Mouse (Mus musculus) hindbrain, embryonic 16.5 days (tissue): Measurements from ENCODE around the gene Kif14. TPM values are rescaled to one million over a fixed set of nuclear protein-coding genes. Genes with fewer than 3 reads are reported as not detected.
"Not testable (repeated sequence)": the region's sequence is repeated elsewhere in the genome, so short reads cannot be mapped to it uniquely, and the experiment has no call there.

Experiments used
- ATAC-seq: fragments of 200-750 bp; cut with Nextera tagmentation; 2 replicates; pipeline ENCODE4 v1.8.0; 2017; ENCODE audit warnings: moderate TSS enrichment, moderate library complexity
- H3K27ac ChIP-seq: fragments of 300-500 bp; sonication (generic); 2 replicates; pipeline ENCODE4 v1.5.1; 2014; ENCODE audit warnings: low read depth, mild to moderate bottlenecking, control low read depth, low read length, moderate library complexity
- H3K27me3 ChIP-seq: fragments of 300-500 bp; sonication (generic); replicated peaks from 2 replicates; pipeline ENCODE4 v1.6.1; 2014; ENCODE audit warnings: low read length; ENCODE audit not compliant: control insufficient read depth, insufficient read depth
- H3K36me3 ChIP-seq: fragments of 300-500 bp; sonication (generic); 2 replicates; pipeline ENCODE4 v1.6.1; 2014; ENCODE audit warnings: mild to moderate bottlenecking, low read length, moderate library complexity, mixed read lengths; ENCODE audit not compliant: control insufficient read depth, insufficient read depth
- H3K4me1 ChIP-seq: fragments of 300-500 bp; sonication (generic); 2 replicates; pipeline ENCODE4 v1.6.1; 2014; ENCODE audit warnings: low read depth, low read length; ENCODE audit not compliant: control insufficient read depth, insufficient read depth
- H3K4me2 ChIP-seq: fragments of 300-500 bp; sonication (generic); 2 replicates; pipeline ENCODE4 v1.6.1; 2014; ENCODE audit warnings: mild to moderate bottlenecking, low read length, control low read depth, moderate library complexity
- H3K4me3 ChIP-seq: fragments of 300-500 bp; sonication (generic); 2 replicates; pipeline ENCODE4 v1.5.1; 2014; ENCODE audit warnings: mild to moderate bottlenecking, low read length, control low read depth, moderate library complexity
- H3K9ac ChIP-seq: fragments of 300-500 bp; sonication (generic); 2 replicates; pipeline ENCODE4 v1.6.1; 2014; ENCODE audit warnings: low read depth, mild to moderate bottlenecking, control low read depth, low read length, moderate library complexity
- H3K9me3 ChIP-seq: fragments of 300-500 bp; sonication (generic); 2 replicates; pipeline ENCODE4 v1.6.1; 2014; ENCODE audit warnings: mild to moderate bottlenecking, low read length, moderate library complexity; ENCODE audit not compliant: control insufficient read depth
- WGBS: fragments of 180-500 bp; shearing (Covaris S2); extraction: QIAGEN DNeasy Blood & Tissue Kit; methylation state at CpG from one replicate; pipeline ENCODE4 v1.1.7; 2014; 5-methylcytosine and 5-hydroxymethylcytosine counted together
- polyA plus RNA-seq: library from polyadenylated mRNA; unstranded; fragments of >200 nt; fragmentation: Nextera tagmentation; extraction: Ambion mirVana; gene quantifications from 2 replicates; pipeline ENCODE4 v1.2.1, GENCODE M21; 2015

The Kif14 gene
- polyA plus RNA-seq, 1 experiment from 2014 or later, result 0.74 TPM

DNA sequence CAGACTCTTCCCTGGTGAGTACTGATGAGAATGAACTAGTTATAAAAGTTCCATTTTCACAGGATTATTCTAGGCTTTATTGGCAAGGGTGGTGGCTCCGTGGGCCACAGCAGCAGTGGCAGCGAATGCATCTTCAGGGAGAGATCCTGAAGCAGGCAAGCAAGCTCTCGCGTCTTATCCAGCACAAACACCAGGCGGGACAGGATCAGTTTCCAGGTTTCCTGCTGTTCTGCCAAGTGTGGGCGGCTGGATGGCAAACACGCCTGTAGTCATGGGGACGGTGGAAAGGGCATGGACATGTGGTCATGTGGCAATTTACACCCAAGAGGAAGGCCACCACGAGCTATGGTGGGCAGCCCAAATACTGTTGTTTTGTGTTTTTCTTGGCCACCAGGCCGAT lies 3.7 kb upstream of the Kif14 start:
- Histone ChIP-seq H3K27ac (no peak overlapping the region), H3K9me3 (no peaks in the 10 kb centered on the region), H3K4me1 (peaks cover 5% of the 10 kb centered on the region), H3K27me3 (no peaks in the 10 kb centered on the region), H3K9ac (no peak overlapping the region), H3K36me3 (no peaks in the 10 kb centered on the region), H3K4me2 (no peak overlapping the region), H3K4me3 (no peak overlapping the region)
- no peak for ATAC-seq
- WGBS, result 52% methylated on average over 10 of the region's 10 CpGs

- Histone ChIP-seq H3K27me3 (no peaks in the 10 kb centered on the region), H3K9ac (no peak overlapping the region), H3K36me3 (no peaks in the 10 kb centered on the region), H3K4me2 (no peak overlapping the region), H3K9me3 (no peaks in the 10 kb centered on the region), H3K27ac (no peak overlapping the region), H3K4me1 (peaks cover 5% of the 10 kb centered on the region), H3K4me3 (no peak overlapping the region)
- no peak for ATAC-seq
These were observed 975 bp upstream of the Kif14 start for GRCm38 (mm10) chr1:136465168-136465567.

DNA sequence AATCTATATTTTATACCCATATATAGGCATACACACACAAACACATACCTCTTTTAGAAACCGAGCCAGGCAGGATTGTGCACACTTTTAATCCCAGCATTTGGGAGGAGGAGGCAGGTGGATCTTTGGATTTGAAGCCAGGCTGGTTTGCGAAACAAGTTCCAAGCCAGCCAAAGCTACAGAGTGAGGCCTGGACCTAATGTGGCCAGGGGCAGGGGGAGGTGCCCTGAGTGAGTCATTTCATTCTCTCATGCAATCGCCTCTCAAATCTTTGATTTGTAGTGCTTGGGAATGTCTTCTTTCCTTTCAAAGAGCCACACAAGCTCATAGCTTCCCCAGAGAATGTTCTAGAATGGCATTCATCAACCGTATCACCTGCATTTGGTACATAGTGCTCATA lies 3.3 kb downstream of the Kif14 start:
- H3K4me1 ChIP-seq, result peaks cover 5% of the 10 kb centered on the region
- no peak overlapping the region for H3K27ac ChIP-seq
- H3K9me3 ChIP-seq, result no peaks in the 10 kb centered on the region
- no peak overlapping the region for H3K9ac ChIP-seq
- no peak overlapping the region for H3K4me3 ChIP-seq
- no peak overlapping the region for H3K4me2 ChIP-seq
- 90% methylated on average over 4 of the region's 4 CpGs for WGBS
- no peak for ATAC-seq
- H3K27me3 ChIP-seq, result no peaks in the 10 kb centered on the region
- no peaks in the 10 kb centered on the region for H3K36me3 ChIP-seq

DNA sequence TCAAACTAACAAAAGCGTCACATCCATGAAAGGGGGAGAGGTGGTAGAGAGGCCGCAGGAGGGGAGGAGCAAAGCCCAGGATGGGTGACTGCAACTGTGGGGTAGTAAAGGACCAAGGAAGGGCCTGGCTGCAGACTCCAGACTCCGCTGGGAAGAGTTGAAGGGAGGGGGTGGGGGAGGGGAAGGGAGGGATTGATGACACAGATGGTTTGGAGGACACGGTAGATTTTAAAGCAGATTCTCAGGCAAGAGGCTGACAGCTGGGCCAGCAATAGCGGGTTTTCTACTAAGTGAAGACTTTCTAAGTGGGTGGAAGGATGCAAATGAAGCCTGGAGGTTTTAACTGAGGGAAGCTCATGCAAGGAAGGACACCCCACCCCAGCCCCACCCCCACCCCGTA lies 4.3 kb downstream of the Kif14 start:
- Histone ChIP-seq H3K27me3 (no peaks in the 10 kb centered on the region), H3K4me1 (peaks cover 5% of the 10 kb centered on the region), H3K4me3 (no peak overlapping the region), H3K36me3 (no peaks in the 10 kb centered on the region), H3K27ac (no peak overlapping the region), H3K9ac (no peak overlapping the region), H3K4me2 (no peak overlapping the region), H3K9me3 (no peaks in the 10 kb centered on the region)
- 8% methylated on average over 6 of the region's 6 CpGs for WGBS
- no peak for ATAC-seq

DNA sequence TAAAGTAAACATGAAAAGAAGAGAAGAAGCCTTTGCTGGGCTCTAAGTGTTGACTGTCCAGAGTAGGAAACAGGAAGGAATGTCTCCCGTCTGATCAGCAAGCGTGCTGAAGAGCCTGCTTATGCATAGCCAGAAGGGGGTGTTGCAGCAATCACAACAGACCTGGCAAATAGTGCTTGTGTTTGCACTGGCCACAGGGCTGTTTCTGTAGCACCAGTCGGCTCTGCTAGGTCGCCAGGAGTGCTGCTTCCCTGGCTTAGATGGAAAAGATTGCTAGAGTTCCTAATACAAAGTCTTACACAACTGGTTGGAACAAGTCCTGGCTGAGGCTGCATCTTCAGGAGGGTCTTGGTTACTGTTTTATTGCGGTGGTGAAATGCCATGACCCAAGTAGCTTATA lies 25.5 kb downstream of the Kif14 start:
- Histone ChIP-seq H3K36me3 (no peaks in the 10 kb centered on the region), H3K9me3 (no peaks in the 10 kb centered on the region), H3K9ac (no peak overlapping the region), H3K27ac (no peak overlapping the region), H3K4me2 (no peak overlapping the region), H3K4me1 (no peaks in the 10 kb centered on the region), H3K4me3 (no peak overlapping the region), H3K27me3 (no peaks in the 10 kb centered on the region)
- 85% methylated on average over 5 of the region's 5 CpGs for WGBS
- no peak for ATAC-seq

GRCm38 (mm10) chr1:136492232-136492631 lies 26.1 kb downstream of the Kif14 start:
- no peak overlapping the region for H3K27ac ChIP-seq
- ATAC-seq, result no peak
- 85% methylated on average over 2 of the region's 2 CpGs for WGBS

DNA sequence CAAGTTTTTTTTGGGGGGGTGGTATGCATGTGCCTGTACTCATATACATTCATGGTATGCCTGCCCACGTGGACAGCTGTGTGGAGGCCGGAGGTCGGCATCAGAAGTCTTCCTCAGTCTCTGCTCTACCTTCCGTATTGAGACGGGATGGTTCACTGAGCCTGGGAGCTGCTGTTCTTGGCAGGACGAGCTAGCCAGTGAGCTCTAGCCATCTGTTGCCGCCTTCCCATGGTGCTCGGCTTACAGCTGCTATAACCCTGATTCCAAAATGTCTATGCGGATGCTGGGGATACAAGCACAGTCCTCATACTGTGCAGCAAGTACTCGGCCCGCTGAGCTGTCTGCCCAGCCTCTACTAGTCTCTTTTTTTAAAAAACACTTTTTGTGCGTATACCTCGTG lies 33.2 kb downstream of the Kif14 start:
- Histone ChIP-seq H3K27me3 (no peaks in the 10 kb centered on the region), H3K4me1 (no peaks in the 10 kb centered on the region), H3K36me3 (no peaks in the 10 kb centered on the region), H3K9me3 (no peaks in the 10 kb centered on the region), H3K9ac (no peak overlapping the region), H3K4me3 (no peak overlapping the region), H3K27ac (no peak overlapping the region), H3K4me2 (no peak overlapping the region)
- ATAC-seq, result peak; percentile 60; the same call in 1 of the 2 replicates
- 78% methylated on average over 13 of the region's 13 CpGs for WGBS

More at GRCm38 (mm10) chr1:136492232-136492631, 26.1 kb downstream of the Kif14 start:
- H3K4me1 ChIP-seq, result no peaks in the 10 kb centered on the region
- no peak overlapping the region for H3K9ac ChIP-seq
- H3K4me3 ChIP-seq, result no peak overlapping the region
- no peak overlapping the region for H3K4me2 ChIP-seq
- H3K27me3 ChIP-seq, result no peaks in the 10 kb centered on the region
- no peaks in the 10 kb centered on the region for H3K36me3 ChIP-seq
- no peaks in the 10 kb centered on the region for H3K9me3 ChIP-seq

GRCm38 (mm10) chr1:136502936-136503335 lies 36.8 kb downstream of the Kif14 start:
- ATAC-seq, result no peak
- Histone ChIP-seq H3K4me1 (no peaks in the 10 kb centered on the region), H3K9ac (no peak overlapping the region), H3K36me3 (no peaks in the 10 kb centered on the region), H3K9me3 (no peaks in the 10 kb centered on the region), H3K27ac (no peak overlapping the region), H3K4me3 (no peak overlapping the region), H3K27me3 (no peaks in the 10 kb centered on the region), H3K4me2 (no peak overlapping the region)
- WGBS, result 95% methylated on average over 8 of the region's 8 CpGs

- not testable (repeated sequence) for H3K9ac ChIP-seq, H3K36me3 ChIP-seq, H3K4me3 ChIP-seq, H3K27ac ChIP-seq, H3K4me1 ChIP-seq, ATAC-seq, H3K4me2 ChIP-seq, H3K9me3 ChIP-seq, H3K27me3 ChIP-seq
- 87% methylated on average over 10 of the region's 10 CpGs for WGBS
These were observed 40.1 kb downstream of the Kif14 start for GRCm38 (mm10) chr1:136506255-136506654.

DNA sequence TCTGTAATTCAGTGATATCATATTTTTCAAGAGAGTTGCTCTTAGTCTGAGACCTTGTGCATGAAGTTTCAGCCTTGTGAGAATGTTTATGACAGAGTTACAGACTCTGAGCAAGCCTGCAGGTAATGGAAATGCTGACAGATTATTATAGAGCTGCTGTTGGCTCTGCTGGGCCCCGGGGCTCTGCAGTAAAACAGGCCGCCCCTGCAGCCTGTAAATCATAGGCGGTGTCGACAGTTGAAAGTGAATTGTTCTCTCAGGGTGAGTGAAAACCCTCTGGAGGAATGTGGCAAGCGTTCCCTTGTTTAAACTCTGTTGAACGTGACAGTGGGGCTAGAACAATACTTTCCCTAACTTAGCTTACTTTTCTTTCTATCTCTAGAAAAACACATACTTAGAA lies 46.2 kb downstream of the Kif14 start:
- ATAC-seq, result no peak
- Histone ChIP-seq H3K9ac (no peak overlapping the region), H3K4me2 (no peak overlapping the region), H3K27ac (no peak overlapping the region), H3K4me3 (no peak overlapping the region), H3K4me1 (no peaks in the 10 kb centered on the region; the same call in 1 of the 2 replicates), H3K9me3 (no peaks in the 10 kb centered on the region), H3K27me3 (no peaks in the 10 kb centered on the region), H3K36me3 (no peaks in the 10 kb centered on the region)
- WGBS, result 55% methylated on average over 6 of the region's 6 CpGs
